Mouse (Mus musculus): ENCODE results near the gene Cox20. TPM values are rescaled to one million over a fixed set of nuclear protein-coding genes. Genes with fewer than 3 reads are reported as not detected.

The Cox20 gene
- total RNA-seq, 1 experiment from 2014 or later, result 206 TPM

- ATAC-seq (replicated peaks; ENCODE audit: low read depth, poor library complexity, severe bottlenecking), result 0 out of 2 replicates have a peak, but pooled peaks have one; percentile 0
Observed at GRCm38 (mm10) chr1:178319295-178320037, 536 bp downstream of the Cox20 start.

GRCm38 (mm10) chr1:178320038-178320722 lies 1.2 kb downstream of the Cox20 start:
- ATAC-seq (replicated peaks; ENCODE audit: low read depth, poor library complexity, severe bottlenecking), result no peak

- peak; percentile 15 for ATAC-seq (replicated peaks; ENCODE audit: low read depth, poor library complexity, severe bottlenecking)
Observed at GRCm38 (mm10) chr1:178320723-178321590, 2.0 kb downstream of the Cox20 start.

DNA sequence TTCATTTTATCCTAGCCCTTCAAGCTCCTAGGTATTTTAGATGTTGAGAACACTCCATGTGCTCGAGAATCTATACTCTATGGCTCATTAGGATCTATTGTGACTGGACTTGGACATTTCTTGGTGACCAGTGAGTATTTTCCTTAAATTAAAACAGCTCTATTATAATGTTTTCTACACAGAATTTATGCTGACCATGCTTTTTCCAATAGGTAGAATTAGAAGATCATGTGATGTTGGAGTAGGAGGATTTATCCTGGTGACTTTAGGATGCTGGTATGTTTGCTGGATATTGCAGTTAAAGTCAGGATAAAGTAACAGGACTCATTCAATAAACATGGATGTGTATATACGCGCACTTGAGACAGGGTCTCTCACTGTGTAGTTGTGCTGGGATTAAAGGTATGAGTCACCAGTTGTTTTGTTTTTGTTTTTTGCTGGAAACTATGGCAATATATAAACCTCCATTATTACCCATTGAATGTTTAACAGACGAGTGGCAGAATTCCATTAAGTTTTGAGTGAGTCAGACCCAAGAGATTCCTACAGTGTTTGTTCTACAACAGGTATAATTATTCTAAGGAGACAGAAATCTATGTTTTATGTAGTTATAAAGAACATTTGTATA lies 2.9 kb downstream of the Cox20 start:
- no peak for ATAC-seq (replicated peaks; ENCODE audit: low read depth, poor library complexity, severe bottlenecking)

- ATAC-seq (replicated peaks; ENCODE audit: low read depth, poor library complexity, severe bottlenecking), result no peak
Observed at GRCm38 (mm10) chr1:178323235-178323634, 4.3 kb downstream of the Cox20 start.

DNA sequence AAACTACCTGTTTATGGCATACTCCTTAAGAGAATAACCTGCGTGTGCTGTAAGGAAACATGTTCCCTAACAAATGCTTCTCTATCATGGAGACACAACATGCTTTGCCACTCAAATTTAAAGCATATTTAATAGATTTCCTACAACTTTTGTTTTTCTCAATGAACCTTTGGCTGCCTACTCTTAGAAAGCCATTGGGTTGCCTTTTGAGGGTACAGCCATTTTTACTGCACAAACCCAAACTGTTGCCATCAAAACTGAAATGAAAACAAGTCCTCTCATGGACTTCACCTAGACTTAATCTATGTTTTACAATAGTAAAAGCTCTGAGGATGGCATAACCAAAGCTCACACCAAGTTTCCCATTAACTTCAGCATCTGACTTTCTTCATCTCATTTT lies 5.6 kb downstream of the Cox20 start:
- no peak for ATAC-seq (replicated peaks; ENCODE audit: low read depth, poor library complexity, severe bottlenecking)

- no peak for ATAC-seq (replicated peaks; ENCODE audit: low read depth, poor library complexity, severe bottlenecking)
Observed at GRCm38 (mm10) chr1:178326357-178326756, 7.4 kb downstream of the Cox20 start.

DNA sequence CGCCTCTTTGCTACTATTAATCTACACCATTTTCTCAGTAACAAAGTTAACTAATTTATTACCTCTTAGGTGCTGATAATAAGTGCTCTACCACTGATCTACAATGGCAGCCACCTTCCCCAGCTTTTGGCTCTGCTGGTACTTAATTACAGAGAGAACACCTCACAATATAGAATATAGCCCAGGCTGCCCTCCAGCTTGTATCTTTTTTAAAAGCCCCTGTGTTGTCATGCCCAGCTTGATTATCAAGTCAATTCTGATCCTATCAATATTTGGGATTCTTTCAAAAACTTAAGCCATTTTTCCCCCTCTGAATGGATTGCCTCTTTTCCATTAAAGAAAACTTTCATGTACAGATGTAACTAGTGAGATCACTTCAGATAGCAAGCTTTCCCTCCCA lies 8.0 kb downstream of the Cox20 start:
- no peak for ATAC-seq (replicated peaks; ENCODE audit: low read depth, poor library complexity, severe bottlenecking)

- ATAC-seq (replicated peaks; ENCODE audit: low read depth, poor library complexity, severe bottlenecking), result no peak
Observed at GRCm38 (mm10) chr1:178329017-178329416, 10.1 kb downstream of the Cox20 start.

- no peak for ATAC-seq (replicated peaks; ENCODE audit: low read depth, poor library complexity, severe bottlenecking)
Observed at GRCm38 (mm10) chr1:178329946-178330345, 11.0 kb downstream of the Cox20 start.

DNA sequence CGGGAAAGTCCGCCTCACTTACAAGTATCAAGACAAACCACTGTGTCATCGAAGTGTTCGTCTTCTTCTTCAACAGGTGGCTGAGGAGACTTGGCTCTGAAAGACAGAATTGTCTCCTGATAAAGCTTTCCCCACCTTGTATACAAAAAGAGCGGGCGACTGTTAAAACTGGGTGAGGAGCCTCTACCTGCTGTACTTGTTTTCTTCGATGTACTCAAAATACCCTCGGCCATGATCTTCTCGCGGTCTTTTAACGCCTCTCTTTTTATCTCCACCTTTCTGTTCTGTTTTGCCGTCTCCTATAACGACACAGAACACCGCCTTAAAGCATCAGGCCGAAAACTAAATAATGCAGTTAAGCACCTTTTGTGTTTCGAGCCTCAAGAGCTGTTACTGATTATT lies 16.9 kb downstream of the Cox20 start:
- no peak for ATAC-seq (replicated peaks; ENCODE audit: low read depth, poor library complexity, severe bottlenecking)

DNA sequence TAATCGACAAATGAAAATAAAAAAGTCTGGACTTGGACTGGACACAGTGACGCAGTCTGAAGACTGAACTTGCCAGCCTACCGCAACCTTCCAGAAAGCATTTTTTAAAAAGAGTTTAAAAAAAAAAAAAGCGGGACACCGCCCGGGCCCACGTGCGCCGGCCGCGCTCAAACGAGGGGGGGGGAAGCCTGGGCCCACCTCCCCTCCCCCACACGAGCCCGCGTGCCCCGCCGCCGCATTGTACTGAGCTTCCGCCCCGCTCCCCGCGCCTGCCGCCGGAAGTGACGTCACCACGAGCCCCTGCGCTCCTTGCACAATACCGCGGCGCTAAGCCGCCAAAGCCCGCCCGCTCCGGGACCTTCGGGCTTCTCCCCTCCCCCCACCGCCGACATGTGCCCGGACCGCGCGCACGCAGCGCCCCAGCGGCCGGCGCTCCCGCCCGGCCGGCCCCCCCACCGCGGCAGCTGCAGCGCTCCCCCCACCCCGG lies 17.4 kb downstream of the Cox20 start:
- ATAC-seq (replicated peaks; ENCODE audit: low read depth, poor library complexity, severe bottlenecking), result peak; percentile 61

DNA sequence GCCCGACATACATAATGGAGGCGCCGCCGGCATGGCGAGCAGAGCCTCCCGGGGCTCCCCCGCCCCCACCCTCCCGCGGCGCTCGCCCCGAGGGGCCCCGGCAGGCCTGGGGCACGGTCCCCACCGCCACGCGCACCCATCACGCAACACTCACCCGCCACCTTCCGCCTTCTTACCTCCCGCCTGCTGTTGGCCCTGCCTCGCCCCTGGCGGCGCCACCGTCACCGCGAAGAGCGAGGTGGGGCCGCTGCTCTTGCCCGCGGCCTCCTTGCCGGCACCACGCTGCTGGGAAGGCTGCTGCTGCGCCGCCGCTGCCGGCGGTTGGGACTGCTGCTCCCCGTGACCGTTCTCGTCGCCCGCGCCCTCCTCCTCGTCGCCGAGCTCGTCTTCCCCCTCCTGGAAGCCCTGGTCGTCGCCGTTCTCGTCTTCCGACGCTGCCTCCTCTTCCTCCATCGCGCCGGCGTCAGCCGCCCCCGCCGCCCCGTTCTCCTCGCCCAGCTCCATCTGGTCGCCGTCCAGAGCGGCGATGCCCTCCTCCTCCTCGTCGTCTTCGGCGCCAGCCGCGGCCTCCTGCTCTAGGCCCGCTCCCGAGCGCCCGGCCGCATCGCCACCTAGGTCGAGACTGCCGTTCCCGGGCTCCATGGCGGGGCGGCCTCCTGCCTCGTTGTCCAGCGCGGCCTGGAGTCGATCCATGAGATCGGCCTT lies 18.0 kb downstream of the Cox20 start:
- ATAC-seq (replicated peaks; ENCODE audit: low read depth, poor library complexity, severe bottlenecking), result peak; percentile 6; the same call in 1 of the 2 replicates

DNA sequence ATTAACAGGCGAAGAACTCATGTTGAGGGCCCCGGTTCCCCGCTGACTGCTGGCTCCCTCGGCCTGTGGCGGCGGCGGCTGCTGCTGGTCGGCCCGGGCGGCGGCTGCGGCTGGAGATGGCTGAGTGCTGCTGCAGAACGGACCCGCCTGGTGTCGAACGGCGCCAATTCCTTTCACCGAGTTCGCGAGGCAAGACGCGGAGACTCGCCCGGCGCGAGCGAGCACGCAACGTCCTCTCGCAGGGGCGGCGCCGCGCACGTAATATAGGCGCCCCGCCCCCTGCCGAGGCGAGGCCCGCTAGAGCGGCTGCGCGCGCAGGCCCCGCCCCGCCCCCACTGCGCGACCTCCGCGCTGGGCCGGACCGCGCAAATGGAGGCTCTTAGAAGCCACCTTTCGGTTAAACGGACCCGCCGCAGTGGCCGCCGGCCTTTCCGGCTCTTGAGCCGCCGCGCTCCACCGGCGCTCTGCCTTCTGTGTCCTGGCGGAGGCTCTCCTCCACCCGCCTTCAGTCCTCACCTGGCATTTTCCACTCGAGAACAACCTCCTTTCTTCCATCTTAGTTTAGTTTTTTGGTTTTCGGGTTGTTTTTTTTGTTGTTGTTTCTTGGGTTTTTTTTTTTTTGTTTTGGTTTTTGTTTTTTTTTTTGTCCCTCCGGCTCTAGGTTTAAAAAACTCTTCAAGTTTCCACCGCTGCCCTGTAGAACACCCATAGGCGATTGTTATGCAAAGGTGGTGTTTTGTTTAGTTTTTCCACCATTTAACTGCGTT lies 18.8 kb downstream of the Cox20 start, which contains the start of gene Hnrnpu:
TSS of gene Hnrnpu (minus strand) at position 247 of the 767 bp plus-strand sequence.
- peak; percentile 71 for ATAC-seq (replicated peaks; ENCODE audit: low read depth, poor library complexity, severe bottlenecking)

DNA sequence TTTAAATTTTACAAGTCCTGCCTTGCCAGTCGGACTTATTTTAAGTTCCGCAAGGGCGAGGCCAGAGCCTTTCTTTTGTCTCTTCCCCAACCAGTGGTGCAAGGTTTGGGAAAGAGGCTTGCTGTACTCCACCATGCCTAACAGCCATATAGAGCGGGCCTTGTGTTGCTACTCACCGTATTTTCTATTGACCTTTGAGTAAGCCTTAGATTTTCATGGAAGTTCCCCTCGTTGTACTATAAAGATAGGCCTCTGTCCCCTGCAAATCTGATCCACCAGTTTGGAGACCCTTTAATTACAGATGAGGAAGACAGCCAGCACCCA lies 19.4 kb downstream of the Cox20 start:
- no peak for ATAC-seq (replicated peaks; ENCODE audit: low read depth, poor library complexity, severe bottlenecking)

DNA sequence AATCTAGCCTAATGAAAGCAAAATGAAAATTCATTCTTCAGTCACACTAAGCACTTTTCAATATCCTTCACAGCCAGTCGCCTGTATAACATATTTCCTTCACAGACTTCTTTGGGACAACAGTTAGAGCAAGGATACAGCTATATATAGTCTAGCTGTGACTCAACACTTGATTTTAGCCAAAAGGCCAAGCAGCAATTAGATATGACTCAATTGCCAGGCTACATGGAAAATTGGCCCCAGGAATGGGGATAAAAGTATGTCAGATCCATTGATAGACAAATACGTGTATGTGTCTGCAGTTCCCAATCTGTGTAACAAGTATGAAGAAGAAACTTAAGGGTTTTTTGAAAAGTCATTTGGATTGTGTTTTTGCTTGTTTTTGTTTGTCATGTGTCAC lies 21.3 kb downstream of the Cox20 start:
- ATAC-seq (replicated peaks; ENCODE audit: low read depth, poor library complexity, severe bottlenecking), result no peak

GRCm38 (mm10) chr1:178341435-178341834 lies 22.5 kb downstream of the Cox20 start:
- ATAC-seq (replicated peaks; ENCODE audit: low read depth, poor library complexity, severe bottlenecking), result no peak

DNA sequence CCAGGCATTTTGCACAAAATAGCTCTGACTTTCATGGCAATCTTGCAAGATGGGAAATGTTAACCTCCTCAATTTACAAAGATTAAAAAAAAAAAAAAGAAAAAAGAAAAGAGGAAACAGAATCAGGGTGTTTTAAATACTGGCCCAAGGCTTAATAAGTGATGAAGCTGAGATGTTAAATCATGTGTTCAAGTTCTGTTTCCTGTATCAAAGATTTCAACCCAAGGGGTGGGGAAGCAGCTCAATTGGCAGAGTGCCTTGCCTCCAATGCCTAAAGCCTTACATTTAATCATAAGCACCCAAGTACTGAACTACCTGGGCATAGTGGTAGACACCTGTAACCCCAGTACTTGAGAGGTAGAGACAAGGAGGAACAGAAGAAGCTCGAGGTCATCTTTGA lies 23.1 kb downstream of the Cox20 start:
- ATAC-seq (replicated peaks; ENCODE audit: low read depth, poor library complexity, severe bottlenecking), result no peak

- ATAC-seq (replicated peaks; ENCODE audit: low read depth, poor library complexity, severe bottlenecking), result no peak
Observed at GRCm38 (mm10) chr1:178342612-178343011, 23.7 kb downstream of the Cox20 start.
